Mouse (Mus musculus): ENCODE measurements around the gene Ssc4d.

DNA sequence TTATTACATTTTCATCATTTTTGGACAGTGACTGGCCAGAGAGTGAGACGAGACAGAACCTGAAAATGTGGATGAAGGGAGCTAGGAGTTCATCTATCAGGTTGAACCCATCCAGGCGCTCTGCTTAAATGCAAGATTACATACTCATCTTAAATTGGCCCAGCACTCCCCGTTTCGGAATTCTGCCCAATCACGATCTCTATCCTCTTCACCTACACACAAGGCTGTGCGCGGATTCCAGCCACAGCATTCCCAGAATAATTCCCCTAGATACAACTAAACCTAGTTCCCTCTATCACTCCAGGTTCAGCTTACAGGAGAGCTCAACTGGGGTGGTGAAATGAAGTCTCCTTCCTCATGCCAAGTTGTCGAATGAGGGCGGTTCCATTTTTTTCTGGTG is 42.8 kb downstream of the Ssc4d start:
- TF ChIP-seq NRF1 (IDR thresholded peaks at IDR 0.05; ENCODE audit: low read depth, low read length): no peak
- TF ChIP-seq POLR2A (IDR thresholded peaks at IDR 0.05; ENCODE audit: low read depth, low read length): no peak
- no peak for TF ChIP-seq MAFK (IDR thresholded peaks at IDR 0.05; ENCODE audit: insufficient replicate concordance, low read length)
